Mouse (Mus musculus) urinary bladder, postnatal 10 days (tissue): ENCODE results near the gene Pole3.

Source experiments
- DNase-seq: peaks from one replicate; pipeline ENCODE4 v3.0.0; 2022; ENCODE audit warnings: low spot score

The Pole3 gene

DNA sequence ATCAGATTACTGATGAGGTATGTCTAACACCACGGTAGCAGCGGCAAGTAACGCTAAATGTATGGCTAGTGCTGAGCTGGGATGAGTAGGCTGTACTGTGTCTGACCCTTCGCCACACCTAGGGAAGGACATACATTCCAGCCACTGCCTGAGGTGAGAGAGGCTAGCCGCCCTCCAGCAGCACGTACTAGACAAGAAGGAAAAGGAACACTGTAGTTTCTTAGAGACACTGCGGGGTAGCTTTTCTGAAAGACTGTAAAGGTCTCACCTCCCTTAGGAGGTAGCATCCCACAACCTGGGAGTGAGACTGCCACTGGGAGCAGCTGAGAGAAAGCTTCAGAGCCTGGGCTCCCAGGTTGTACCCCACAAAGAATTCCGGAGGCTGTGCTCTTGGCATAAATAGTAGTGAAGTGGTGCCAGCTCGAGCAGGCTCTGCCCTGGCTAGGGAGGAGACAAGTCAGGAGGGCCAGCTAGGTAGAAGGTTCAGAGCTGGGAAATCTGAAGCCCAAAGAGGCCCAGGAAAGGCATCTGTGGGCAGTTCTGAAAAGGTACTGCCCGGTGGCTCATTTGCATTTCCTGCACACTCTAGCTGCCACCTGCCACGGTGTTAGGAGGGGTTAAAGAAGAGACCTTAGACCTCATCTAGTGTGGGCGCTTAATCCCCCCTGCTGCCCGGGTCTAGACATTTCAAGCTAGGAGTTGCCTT, 6.3 kb downstream of the Pole3 start:
- no peak for DNase-seq

GRCm38 (mm10) chr4:62517538-62518415, 7.1 kb downstream of the Pole3 start:
- no peak for DNase-seq

DNA sequence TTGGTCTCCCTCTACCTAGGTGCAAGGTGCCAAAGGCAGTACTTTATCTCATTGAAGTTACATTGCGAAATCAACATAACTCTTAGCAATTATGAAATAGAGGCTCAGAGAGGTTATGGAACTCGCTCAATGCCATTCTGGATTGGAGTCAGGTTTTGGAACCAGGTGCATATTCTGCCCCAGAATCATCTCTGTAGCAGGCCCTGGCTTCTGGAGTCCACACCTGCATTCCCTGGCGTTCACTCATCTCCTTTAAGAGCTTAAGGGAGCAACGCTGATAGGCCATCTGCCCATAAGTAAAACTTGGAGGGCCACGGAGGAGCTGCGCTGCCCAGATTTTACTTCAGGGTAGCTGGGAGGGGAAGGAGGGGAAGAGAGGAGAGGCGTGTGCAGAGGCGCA, 7.8 kb downstream of the Pole3 start:
- DNase-seq: no peak

GRCm38 (mm10) chr4:62516579-62516978, 8.3 kb downstream of the Pole3 start:
- DNase-seq: no peak

- DNase-seq: no peak
Observed at GRCm38 (mm10) chr4:62516079-62516478, 8.8 kb downstream of the Pole3 start.

GRCm38 (mm10) chr4:62515490-62515889, 9.4 kb downstream of the Pole3 start:
- no peak for DNase-seq

DNA sequence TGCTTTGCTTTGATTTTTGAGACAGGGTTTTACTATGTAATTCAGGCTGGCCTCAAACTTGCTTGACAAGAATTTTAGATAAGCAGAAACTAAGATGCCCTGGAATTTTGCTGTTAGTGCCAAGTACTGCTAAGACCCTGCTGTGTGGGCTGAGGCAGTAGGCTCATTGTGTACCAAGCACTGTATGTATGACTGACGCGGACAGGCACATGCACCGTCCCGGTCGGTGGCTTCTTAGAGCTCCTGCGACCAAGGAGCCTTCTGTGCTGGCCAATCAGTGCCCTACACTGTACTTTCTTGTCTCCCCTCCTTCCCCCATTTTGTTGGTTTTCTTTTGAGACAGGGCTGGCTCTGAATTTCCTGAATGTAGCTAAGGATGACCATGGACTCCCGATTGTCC, 9.9 kb downstream of the Pole3 start:
- no peak for DNase-seq

- no peak for DNase-seq
Observed at GRCm38 (mm10) chr4:62513998-62514506, 10.8 kb downstream of the Pole3 start.

- no peak for DNase-seq
Observed at GRCm38 (mm10) chr4:62509946-62510345, 14.9 kb downstream of the Pole3 start.

DNA sequence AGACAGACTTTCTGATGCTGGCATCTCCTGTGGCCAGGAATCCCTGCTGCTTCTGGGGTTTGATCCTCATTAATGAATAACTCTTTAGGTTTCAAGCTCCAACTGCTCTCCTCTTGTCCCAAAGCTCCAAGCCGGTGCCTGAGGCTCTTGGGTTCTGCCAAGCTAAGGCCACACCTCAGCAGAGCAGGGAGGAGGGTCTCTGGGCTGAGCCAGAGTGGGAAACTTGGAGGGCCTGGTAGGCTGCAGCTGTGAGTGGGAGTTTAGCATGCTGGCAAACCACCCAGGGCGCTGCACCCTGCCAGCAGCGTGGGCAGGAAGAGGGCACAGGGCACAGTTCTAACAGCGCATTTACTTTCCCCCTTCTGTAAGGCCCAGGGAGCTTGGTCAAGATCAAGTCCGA, 16.0 kb downstream of the Pole3 start:
- no peak for DNase-seq

GRCm38 (mm10) chr4:62506798-62507197, 18.1 kb downstream of the Pole3 start:
- no peak for DNase-seq

GRCm38 (mm10) chr4:62505991-62506390, 18.9 kb downstream of the Pole3 start:
- DNase-seq: no peak

DNA sequence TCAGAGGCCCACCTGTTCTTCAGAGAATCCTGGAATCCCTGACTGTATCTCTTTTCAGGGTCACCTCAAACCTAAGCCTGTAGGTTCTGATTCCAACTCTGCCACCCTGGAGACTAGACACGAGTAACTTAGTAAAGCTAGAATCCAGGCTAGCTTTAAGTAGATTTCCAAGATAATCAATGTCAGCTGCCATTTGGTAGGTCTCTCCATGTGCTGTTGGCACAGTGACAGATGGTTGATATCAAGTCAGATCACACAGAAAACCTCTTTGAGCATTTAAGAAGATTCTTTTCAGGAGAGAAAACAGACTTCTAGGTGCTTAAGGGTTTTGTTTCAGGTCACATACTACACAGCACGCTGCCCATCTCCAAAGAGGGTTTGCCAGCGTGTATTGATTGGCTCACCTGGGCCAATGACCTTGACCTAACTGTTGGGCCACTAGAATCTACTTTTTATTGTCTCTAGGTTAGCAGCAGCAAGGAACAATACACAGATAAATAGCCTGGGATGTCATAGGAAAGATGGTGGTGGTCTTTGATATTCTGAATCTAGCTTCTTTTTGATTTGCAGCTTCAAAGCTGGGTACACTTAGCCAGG, 21.4 kb downstream of the Pole3 start, which contains the start of gene Hdhd3:
Gene Hdhd3, minus strand, starts transcription at position 94 of the 597 bp plus-strand sequence.
- DNase-seq: no peak

GRCm38 (mm10) chr4:62502969-62503368, 21.9 kb downstream of the Pole3 start:
- no peak for DNase-seq

DNA sequence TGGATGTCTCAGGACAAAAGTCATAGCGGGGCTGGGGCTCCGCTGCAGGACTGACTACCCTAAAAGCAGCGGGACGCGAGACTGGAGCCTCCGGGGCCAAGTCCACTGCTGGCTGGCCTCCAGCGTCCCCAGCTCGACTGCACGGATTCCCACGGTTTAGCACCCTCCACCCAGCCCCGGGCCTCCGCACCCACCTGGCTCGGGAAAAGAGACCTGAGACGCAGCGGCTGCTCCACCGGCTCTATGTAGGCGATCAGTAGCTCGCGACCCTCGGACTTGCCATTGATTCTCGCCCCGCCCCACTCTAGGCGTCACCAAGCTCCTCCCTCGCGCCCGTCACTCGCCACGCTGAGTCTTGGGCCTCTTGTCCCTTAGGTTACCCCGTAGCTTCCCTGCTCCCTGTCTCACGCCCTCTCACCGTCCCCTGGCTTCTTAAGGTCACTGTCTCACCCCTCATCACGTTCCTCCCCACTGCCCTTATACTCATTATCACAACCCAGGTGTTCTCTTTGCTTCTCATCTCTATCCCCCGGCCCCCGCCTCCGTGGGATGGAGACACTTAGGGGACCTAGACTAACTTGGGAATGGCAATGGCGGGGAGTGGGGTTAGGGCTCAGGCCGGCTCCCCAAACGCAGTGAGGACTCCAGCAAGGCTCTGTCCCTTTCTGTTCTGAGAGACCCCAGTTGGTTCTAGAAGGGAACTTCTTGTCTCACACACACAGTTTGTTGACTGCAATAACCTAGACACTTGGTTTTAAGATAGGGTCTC, 22.7 kb downstream of the Pole3 start:
- DNase-seq: peak; percentile 60

GRCm38 (mm10) chr4:62501534-62501933, 23.3 kb downstream of the Pole3 start:
- no peak for DNase-seq

- DNase-seq: no peak
Observed at GRCm38 (mm10) chr4:62500799-62501198, 24.1 kb downstream of the Pole3 start.

DNA sequence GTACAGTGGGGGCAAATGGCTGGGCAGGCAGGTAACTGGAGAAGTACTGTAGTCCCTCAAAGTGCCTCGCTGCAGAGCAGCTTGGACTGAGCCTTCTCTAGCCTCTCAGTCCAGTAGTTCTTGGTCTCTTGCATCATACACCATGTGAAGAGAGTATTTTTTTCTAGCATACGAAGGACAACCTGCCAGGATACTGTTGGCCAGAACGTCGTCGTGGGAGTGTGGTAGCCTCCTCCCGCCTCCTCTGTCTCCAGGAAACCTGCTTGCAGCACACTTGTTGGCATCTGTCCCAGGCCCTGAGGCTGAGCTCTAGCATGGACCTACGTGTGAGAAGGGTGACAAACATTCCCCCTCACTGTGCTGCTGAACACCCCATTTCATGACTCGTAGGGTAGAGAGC, 28.1 kb downstream of the Pole3 start:
- no peak for DNase-seq

DNA sequence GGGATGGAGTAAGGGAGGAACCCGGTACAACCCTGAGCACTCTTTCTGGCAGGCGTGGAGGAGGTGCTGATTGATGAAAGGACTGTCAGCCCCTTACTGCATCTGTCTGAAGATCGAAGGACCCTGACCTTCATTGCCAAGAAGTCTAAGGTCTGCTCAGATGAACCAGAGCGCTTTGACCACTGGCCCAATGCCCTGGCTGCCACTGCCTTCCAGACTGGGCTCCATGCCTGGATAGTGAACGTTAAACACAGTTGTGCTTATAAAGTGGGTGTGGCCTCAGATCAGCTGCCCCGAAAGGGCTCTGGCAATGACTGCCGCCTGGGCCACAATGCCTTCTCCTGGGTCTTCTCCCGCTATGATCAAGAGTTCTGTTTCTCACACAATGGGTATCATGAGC, 28.9 kb downstream of the Pole3 start:
- DNase-seq: no peak

GRCm38 (mm10) chr4:62494230-62494629, 30.6 kb downstream of the Pole3 start:
- DNase-seq: no peak

GRCm38 (mm10) chr4:62492682-62493081, 32.2 kb downstream of the Pole3 start:
- DNase-seq: no peak

DNA sequence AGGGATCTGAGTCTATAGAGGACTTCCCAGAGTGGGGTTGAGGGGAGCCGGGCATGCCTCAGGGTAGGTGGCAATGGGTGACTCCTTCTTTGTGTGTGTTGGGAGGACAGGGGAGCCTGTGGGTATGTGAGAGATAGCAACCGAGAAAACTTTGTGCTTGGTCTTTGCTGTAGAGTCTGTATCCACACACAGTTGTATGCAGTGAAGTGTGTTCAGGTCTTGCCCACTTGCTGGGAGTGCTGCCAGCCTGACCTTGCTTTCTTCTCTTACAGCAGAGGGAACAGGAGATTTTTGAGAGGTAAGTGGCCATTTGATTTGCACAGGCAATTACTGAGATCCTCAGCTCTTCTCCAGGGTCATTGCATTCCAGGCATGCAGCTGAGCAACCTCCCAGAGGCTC, 37.0 kb downstream of the Pole3 start:
- DNase-seq: no peak
